Mouse (Mus musculus): ENCODE data around the gene Ubr3.
"Not testable (repeated sequence)": the region's sequence is repeated elsewhere in the genome, so short reads cannot be mapped to it uniquely, and the experiment has no call there.

Gene Ubr3

DNA sequence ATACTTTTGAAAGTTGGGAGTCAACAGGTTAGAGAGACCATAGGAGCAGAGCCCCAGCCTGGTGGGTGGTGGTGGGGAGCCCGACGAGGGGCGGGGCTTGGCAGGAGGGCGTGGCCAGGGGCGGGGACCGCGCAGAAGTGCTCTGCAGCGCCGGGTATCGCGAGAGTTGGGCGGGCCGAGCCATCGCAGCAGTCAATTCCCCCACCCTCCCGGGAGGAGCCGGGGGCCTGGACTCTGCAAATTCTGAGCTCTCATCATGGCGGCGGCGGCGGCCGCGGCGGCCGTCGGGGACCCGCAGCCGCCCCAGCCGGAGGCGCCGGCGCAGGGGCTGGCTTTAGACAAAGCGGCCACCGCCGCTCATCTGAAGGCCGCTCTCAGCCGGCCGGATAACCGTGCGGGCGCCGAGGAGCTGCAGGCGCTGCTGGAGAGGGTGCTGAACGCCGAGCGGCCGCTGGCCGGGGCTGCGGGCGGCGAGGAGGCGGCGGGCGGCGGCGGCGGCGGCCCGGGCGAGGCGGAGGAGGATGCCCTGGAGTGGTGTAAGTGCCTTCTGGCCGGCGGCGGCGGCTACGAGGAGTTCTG is at the start of gene Ubr3:
Gene Ubr3, plus strand, starts transcription at position 208 of the 579 bp plus-strand sequence.
- peak; percentile 97 for DNase-seq

DNA sequence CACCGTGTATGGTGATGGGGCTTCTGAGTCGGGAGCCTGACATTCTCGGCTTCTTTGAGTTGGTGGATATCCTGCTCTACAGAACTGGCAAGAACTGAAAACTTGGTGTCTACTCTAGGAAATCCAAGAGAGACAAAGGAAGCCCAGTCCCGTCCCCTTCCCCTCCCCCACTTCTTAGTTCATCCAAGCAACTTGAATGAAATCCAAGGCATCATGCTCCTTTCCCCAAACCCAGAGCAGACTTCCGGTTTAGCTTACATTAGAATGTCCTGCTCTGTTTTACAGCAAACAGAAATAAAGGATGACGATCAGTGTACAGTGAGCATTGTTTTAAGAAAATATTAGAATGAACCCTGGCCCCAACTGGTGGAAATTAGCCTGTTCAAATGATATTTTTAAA is 47.8 kb upstream of the Ubr3 start:
- peak; percentile 26 for DNase-seq

DNA sequence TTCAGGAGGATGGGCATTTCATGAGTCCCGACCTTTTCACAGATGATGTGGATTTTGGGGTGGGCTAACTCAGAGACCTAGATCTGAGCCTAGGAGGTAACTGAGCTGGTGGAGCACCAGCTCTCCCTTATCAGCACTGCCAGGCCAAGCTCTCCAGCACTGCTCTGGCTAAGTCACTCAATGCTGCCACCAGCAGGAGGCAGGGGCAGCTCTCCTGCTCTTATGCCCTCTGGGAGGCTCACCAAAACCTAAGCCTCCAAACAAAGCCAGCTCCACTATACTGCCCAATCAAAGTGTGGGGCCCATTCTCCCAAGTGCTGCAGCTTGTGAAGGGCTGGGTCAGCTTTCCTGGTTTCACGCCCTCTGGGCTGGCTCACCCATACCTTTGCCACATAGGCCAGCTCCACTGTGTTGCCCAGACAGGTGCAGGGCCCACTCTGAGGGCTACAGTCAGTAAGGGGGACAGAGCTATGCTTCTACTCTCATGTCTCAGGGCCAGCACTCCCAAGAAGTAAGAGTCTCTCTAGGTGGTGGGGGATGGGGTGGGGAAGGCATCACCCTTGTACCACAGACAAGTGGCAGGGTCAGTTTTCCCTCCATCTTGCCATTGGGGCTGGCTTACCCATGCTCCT is 45.5 kb upstream of the Ubr3 start:
- no peak for DNase-seq

DNA sequence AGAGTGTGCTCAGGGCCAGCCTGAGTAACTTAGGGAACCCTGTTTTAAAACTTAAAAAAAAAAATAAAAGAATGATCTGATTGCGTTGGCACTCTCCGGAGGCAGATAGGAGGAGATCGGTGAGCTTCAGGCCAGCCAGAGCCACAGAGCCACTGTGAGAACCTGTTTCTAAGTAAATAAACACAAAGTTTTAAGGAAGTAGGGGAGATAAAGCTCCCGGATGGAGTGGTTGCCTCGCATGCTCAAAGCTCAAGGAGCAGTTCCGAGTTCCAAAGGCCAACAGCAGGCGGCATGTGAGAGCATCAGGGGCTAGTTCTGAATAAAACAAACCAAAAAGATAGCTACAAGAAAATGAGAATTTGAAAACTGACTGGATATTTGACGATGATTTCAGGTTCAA is 40.7 kb upstream of the Ubr3 start:
- DNase-seq, result peak; percentile 24

DNA sequence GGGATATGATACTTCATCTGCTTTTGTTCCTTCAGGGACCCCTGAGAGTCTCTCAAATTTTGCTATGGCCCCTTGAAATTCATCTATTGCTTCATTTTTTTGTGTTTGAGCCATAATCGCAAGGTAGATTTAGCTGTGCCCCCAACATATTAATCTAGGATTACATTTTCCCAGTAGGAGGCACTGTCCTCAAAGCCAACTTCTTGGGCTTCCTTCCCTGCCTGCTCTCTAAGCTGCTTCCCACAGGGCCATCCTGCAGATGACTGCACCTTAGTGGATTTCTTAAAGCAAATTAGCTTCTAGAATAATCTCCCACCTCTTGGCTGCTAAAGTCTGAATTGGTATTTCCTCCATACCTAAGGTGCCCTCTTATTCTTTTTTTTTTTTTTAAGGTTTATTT is 39.2 kb upstream of the Ubr3 start:
- DNase-seq, result peak; percentile 14

DNA sequence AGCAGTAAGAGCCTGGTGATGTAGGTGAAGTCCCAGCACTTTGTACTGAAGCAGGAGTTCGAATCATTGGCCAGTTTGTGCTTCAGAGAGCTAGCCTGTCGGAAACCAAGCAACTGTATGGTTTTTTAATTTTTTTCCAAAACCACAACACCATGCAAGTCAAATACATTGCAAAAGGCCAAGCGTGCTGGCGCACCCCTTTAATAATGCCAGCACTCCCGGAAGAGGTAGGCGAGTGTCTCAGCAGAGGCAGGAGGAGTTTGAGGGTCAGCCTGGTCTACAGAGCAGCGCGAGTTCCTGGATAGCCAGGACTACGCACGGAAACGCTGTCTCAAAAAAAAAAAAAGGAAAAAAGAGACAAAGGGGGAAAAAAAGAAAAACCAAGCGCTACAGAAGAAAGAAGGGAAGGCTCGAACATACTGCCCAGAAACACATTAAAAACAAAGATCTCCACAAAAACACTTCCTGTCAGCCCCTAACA is 36.0 kb upstream of the Ubr3 start:
- DNase-seq, result peak; percentile 46

DNA sequence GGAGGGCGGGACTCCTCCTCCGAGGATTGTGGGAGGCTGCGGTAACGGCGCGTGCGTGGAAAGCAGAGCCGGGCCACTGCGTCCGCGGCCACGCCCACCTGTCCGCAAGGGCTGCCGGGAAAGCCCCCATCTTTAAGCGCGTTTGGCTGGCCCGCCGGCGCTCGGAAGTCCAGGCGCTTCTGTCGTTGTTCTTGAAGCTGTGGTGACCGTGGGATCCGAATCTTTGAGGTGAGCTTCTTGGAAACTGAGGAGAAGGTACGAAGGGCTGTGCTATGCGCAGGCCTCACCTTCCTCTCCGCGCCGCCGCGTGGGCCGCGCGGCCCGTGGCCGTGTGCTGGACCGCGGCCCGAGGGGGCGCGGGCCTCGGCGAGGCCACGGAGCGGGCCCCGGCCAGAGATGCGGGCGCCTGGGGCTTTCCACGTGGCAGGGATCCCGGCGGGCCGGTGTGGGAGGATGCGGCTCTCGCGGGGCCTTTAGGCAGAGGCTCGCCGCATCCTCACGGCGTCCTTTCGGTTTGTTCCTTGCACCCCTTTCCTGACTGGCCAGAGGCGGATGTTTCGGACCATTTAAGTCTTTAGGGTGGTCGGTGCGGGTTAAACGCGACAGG is 35.5 kb upstream of the Ubr3 start, which contains the start of gene Ssb:
Gene Ssb, plus strand, starts transcription at position 78 of the 607 bp plus-strand sequence.
- peak; percentile 95 for DNase-seq

DNA sequence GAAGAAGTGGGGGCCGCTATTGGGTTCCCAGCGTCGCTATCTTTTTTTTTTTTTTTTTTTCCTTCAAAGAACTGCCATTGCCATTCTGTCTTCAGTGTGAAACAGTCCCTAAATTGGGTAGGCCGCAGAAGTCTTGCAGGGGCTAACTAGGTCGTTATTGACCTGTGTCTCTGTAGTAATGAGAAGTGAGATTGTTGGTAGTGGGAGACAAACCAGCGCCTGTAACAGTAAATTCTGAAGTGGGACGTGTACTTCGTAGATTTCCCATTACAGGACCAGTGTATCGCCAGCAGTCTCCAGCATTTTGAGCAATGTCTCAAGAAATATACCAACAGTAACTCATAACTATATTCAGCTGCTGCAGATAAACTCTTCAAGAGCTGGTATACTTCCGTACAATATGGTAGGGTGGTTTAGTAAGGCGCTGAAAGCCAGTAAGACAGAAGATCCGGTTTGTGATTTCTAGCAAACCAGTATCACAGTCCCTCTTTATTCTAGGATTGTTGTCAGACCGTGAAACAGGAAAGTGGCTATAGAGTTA is 34.9 kb upstream of the Ubr3 start:
- DNase-seq, result peak; percentile 9

DNA sequence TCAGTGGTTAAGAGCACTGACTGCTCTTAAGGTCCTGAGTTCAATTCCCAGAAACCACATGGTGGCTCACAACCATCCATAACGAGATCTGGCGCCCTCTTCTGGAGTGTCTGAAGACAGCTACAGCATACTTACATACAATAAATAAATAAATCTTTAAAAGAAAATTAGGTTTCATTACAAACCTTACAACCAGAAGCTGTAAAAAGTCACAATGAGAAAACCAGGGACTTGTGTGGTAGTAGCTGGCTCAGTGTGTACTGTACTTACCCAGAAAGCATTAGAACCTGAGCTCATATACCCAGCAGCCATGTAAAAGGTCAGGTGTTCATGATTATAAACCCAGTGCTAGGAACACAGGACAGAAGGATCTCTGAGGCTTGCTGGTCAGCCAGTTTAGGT is 13.1 kb upstream of the Ubr3 start:
- DNase-seq, result no peak

DNA sequence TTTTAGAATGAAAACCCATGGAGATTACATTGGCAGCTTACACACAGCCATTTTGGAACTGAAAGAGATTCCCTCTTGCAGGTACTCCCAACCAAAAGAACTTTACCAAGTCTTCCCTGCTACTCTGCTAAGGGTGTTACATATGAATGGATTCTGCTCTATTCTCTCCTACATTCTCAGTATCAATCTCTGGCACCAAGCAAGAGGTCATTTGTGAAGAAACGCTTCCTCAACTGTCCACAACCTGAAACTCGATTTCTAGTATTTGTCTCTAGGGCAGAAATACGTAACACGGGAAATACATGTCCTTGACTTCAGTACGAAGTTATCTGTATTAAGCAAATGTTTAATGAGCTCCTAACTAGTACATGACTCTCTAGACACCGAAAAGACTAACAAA is 12.5 kb upstream of the Ubr3 start:
- no peak for DNase-seq

DNA sequence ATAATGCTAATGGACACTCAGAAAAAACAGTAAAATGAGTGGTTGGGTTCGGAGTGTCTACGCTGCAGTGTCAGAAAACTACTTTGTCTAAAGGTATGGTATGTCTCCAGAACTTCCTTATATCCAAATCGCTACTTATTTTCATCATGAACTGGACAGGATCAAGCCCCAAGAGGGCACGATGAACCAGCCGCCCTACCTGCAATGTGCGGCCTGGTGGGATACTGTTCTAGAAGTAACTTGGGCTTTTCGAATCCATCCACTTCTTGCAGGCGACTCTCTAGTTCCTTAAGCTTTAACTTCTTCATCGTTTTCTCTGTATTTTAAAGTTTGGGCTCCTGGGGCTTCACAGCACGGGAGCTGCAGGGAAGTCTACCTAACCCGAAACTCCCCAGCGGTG is 12.0 kb upstream of the Ubr3 start:
- peak; percentile 26 for DNase-seq

DNA sequence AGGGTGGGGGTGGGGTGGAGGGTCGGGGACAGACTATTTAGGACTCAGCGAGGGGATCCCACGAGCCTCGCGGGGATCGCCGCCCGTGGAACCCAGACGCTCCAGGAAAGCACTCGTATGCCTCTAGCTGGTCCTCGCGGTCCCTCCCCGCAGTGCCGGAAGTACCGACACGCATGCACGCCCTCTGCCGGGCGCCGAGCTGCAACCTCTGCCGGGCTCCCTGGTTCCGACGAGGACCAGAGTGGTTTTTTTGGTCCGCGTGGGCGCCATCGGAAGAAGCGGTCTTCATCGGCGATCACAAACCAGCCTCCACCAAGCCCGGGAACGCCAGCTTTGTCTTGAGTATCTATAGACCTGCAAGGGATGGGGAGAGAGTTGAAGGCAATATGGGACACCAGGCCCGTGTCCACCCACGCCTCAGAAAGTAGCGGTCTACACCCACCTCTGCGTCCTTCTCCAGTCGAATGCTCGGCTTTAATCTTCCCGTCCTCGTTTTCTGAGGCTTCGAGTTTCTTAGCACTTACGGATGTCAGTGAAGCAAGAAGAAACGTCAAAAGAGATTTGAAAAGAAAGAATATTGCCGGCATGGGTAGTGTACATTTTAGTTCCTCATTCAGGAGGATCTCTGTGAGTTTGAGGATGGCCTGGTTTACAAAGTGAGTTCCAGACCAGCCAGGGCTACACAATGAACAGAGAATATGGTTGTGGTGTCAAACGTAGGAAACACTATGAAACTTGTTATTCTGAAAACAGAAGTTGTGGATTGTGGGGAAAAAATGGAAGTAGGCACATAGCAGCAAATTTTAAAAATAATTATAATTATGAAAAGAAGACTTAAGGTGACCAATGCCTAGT is 11.4 kb upstream of the Ubr3 start, which contains the start of gene Mettl5:
Gene Mettl5, minus strand, starts transcription at position 165 of the 855 bp plus-strand sequence.
- peak; percentile 87 for DNase-seq

DNA sequence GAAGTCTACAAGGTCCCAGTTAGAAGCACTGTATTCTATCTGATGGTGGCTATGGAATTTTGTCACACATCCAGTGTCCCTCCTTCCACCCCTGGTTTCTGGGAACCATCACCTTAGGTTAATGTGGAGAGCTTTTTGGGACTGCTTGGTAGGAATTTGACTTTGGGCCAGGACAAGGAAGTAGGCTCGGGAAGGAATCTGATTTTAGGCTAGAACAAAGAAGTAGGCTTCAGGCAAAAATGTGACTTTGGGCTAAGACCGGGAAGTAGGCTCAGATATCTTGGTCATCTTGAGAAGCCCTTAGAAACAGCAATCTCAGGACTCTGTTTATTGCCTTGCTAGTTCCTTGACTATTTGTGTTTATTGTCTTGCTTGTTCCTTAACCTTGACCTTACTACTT is 8.1 kb upstream of the Ubr3 start:
- DNase-seq, result no peak

DNA sequence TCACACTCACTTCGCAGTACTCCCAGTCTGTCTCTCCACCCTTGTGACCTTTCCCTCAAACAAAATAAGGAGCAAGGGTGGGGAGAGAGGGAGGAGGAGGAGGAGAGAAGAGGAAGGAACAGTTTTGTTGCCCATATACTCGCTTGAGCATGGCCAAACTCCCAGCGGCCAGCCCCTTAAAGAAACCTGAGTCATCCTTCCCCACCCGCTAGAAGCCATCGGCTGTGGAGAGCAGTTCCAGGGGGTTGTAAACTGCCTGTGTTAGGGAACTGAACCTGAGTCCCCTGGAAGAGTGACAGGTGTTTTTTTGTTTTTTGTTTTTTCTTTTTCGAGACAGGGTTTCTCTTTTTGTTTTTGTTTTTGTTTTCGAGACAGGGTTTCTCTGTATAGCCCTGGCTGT is 6.2 kb upstream of the Ubr3 start:
- no peak for DNase-seq

DNA sequence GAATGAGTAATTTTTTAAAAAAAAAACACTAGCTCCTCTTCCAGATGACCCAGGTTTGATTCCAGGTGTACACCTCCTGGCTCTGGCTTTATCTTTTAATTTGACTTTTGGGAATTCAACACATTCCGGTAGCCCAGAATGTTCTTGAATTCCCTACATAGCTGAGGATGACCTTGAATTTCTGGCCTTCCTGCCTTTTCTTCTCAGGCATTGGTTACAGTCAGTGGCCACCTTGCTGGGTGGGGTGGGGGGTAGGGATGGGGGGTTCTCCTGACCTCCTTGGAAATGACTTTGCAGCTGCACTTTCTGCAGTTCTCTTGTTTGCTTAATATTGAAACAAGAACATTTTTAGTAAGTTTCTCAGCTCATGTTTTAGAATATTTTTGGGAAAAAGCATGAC is 3.9 kb upstream of the Ubr3 start:
- no peak for DNase-seq

DNA sequence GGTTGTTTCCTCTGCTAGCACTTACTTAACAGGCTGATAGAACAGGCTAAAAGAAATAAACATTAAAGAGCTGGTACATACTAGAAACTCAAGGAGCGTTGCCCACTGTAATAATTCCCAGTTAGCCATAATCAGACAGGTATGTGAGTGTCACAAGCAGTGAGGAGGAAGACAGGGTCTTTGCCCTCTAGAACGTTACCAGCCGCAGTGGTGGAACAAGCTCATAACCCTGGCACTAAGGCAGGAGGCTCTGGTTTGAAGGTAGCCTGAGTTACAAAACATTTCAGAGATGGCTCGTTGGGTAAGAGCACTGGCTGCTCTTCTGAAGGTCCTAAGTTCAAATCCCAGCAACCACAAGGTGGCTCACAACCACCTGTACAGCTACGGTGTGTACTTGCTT is 3.2 kb upstream of the Ubr3 start:
- DNase-seq, result no peak

DNA sequence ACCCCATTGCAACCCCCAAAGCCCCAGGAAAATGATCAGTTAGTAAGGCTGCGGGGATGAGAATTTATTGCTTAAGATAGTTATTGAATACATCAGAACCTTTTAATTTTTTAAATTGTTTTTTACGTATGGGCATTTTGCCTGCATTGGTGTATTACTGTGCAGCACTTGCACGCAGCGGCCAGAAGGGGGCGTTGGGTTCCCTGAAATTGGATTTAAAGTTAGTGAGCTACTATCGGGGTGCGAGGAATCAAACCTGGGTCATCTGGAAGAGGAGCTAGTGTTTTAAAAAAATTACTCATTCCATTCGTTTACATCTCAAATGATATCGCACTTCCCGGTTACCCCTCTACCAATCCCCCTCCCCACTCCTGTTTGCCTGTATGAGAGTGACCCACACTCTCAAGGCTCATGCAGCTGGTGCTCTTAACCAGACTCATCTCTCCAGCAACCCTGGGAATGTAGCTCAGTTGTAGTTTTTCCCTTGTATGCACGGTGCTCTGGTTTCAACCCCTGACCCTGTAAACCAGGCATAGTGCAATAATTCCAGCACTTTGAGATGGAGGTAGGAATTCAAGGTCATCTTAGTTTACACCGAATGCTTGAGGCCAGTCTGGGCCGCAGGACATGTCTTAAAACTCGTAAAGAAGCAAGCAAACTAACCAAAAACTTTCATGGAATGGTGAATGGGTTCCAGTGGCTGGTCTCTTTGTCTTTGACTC is 1.4 kb upstream of the Ubr3 start:
- no peak for DNase-seq

DNA sequence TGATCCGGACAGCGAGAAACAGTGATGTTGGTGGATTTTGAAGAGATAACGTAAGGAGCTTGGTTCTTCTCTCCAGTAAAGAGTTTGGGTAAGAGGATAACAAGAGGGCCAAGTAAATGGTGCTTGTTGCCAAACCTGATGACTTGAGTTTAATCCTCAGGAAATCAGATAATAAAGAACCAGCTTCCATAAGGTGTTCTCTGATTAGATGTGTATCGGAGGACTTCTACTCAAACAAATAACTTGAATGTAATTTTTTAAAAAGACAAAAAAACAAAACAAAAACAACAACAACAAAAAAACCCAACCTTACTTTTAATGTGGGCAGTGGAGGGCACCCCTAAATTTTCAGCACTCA is 843 bp upstream of the Ubr3 start:
- no peak for DNase-seq

DNA sequence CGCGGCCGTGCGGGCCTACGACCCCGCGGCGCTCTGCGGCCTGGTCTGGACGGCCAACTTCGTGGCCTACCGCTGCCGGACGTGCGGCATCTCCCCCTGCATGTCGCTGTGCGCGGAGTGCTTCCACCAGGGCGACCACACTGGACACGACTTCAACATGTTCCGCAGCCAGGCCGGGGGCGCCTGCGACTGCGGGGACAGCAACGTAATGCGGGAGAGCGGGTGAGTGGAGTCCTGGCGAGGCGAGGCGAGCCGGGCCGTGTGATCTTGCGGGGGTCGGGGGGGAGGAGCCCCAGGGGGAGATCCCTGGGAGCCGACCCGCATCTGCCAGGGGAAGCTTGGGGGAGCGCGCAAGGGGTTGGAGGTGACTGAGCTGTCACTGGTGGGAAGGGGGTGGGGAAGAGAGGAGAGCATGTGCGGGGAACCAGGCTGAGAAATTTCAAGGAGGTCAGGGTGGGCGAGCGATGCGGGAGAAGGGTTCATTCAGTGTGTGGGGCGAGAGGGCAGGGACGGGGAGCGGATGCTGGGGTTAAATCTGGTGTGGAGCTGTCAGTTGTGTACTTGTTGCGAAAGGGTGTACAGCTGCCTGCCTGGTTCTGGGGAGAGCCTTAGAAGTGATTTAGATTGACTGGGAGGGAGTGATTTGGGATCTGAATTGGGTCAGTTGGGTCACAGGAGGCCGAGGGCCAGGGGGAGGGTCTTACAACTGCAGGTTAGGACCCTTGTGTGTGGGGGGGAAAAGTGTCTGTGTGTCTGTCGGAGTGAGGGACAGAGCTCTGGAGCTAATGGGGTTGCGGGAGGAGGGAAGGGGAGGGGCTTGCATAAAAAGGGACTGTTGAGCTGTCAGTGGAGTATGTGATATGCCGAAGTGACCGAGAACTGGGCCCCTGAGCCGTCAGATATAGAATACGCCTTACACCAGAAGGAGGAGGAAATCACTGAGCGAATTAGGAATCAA is 851 bp downstream of the Ubr3 start:
- peak; percentile 64 for DNase-seq

DNA sequence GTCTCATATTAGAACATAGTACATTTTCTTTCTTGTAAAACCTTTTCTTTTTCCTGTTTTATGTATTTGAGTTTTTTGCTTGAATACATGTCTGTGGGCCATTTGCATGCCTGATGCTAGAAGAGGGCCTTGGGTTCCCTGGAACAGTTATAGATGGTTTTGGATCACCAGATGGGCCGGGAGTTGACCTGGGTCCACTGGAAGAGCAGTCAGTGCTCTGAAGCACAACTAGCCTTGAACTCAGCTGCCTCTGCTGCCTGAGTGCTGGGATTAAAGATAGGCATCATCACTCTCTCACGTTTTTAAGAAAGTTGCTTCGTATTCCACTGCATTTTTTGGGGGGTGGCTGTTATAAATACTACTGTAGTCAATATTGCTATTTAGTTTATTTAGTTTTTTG is 6.5 kb downstream of the Ubr3 start:
- DNase-seq, result no peak

DNA sequence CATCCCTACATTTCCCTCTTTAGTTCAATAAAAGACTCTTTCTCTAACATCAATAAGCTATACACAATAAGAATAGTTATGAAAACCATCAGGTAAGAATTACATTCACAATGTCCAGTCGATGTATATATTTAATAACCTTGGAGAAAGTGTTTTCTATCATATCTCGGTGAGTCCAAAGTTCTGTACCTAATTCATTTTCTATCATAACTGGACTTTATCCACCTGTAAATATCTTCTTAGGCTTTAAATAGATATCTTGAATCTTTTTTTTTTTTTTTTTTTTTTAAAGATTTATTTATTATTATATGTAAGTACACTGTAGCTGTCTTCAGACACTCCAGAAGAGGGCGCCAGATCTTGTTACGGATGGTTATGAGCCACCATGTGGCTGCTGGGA is 10.3 kb downstream of the Ubr3 start:
- not testable (repeated sequence) for DNase-seq
